Mouse (Mus musculus): ENCODE measurements at regions not wholly inside any gene's neighbourhood (a gene's known extent, or its start where the extent isn't known, plus 50 kb on each side); places are given as distances from the start of the nearest gene placed in this dataset.

GRCm38 (mm10) chr10:37623041-37623440, 484.3 kb upstream of the Marcks start:
- DNase-seq (ENCODE audit: low spot score): no peak
- H3K27me3 ChIP-seq (ENCODE audit: insufficient read depth, low read length): no peaks in the 10 kb centered on the region
- H3K4me1 ChIP-seq (ENCODE audit: insufficient read depth, low read depth, low read length): no peaks in the 10 kb centered on the region
- H3K36me3 ChIP-seq (replicated peaks): no peaks in the 10 kb centered on the region
- TF ChIP-seq GATA2 (IDR thresholded peaks at IDR 0.05; ENCODE audit: borderline replicate concordance, low read depth, low read length): no peak
- H3K9me3 ChIP-seq (replicated peaks): no peaks in the 10 kb centered on the region
- H3K4me3 ChIP-seq (ENCODE audit: low read depth, low read length): no peak overlapping the region
- no peak for ATAC-seq (ENCODE audit: extremely low read depth, insufficient number of reproducible peaks, low FRiP score, poor library complexity, severe bottlenecking)

GRCm38 (mm10) chr10:37618606-37619005, 479.9 kb upstream of the Marcks start:
- ATAC-seq (ENCODE audit: extremely low read depth, insufficient number of reproducible peaks, low FRiP score, poor library complexity, severe bottlenecking) (no peak), DNase-seq (ENCODE audit: low spot score) (no peak)
- Histone ChIP-seq H3K9me3 (replicated peaks) (no peaks in the 10 kb centered on the region), H3K36me3 (replicated peaks) (no peaks in the 10 kb centered on the region), H3K4me1 (ENCODE audit: insufficient read depth, low read depth, low read length) (no peaks in the 10 kb centered on the region), H3K27me3 (ENCODE audit: insufficient read depth, low read length) (no peaks in the 10 kb centered on the region), H3K4me3 (ENCODE audit: low read depth, low read length) (no peak overlapping the region)
- TF ChIP-seq GATA2 (IDR thresholded peaks at IDR 0.05; ENCODE audit: borderline replicate concordance, low read depth, low read length) (no peak), POLR2AphosphoS5 (IDR thresholded peaks at IDR 0.05; ENCODE audit: insufficient replicate concordance, low read depth, low read length) (no peak), TAL1 (conservative IDR thresholded peaks at IDR 0.05; ENCODE audit: low read depth, low read length) (no peak), GATA1 (IDR thresholded peaks at IDR 0.05; ENCODE audit: borderline replicate concordance, low read length) (no peak)

- Histone ChIP-seq H3K4me3 (ENCODE audit: low read depth, low read length) (no peak overlapping the region), H3K4me1 (ENCODE audit: insufficient read depth, low read depth, low read length) (no peaks in the 10 kb centered on the region), H3K27me3 (ENCODE audit: insufficient read depth, low read length) (no peaks in the 10 kb centered on the region), H3K36me3 (replicated peaks) (no peaks in the 10 kb centered on the region), H3K9me3 (replicated peaks) (no peaks in the 10 kb centered on the region)
- no peak for DNase-seq (ENCODE audit: low spot score)
- TF ChIP-seq POLR2AphosphoS5 (IDR thresholded peaks at IDR 0.05; ENCODE audit: insufficient replicate concordance, low read depth, low read length) (no peak), TAL1 (conservative IDR thresholded peaks at IDR 0.05; ENCODE audit: low read depth, low read length) (no peak), GATA2 (IDR thresholded peaks at IDR 0.05; ENCODE audit: borderline replicate concordance, low read depth, low read length) (no peak), CTCF (IDR thresholded peaks at IDR 0.05; ENCODE audit: low read depth, low read length) (no peak), GATA1 (IDR thresholded peaks at IDR 0.05; ENCODE audit: borderline replicate concordance, low read length) (no peak)
- no peak for ATAC-seq (ENCODE audit: extremely low read depth, insufficient number of reproducible peaks, low FRiP score, poor library complexity, severe bottlenecking)
Measured at GRCm38 (mm10) chr10:37617708-37618300, 479.1 kb upstream of the Marcks start.

GRCm38 (mm10) chr10:37615926-37616691, 477.4 kb upstream of the Marcks start:
- H3K4me1 ChIP-seq (ENCODE audit: insufficient read depth, low read depth, low read length): no peaks in the 10 kb centered on the region
- H3K27me3 ChIP-seq (ENCODE audit: insufficient read depth, low read length): no peaks in the 10 kb centered on the region
- TF ChIP-seq CTCF (IDR thresholded peaks at IDR 0.05; ENCODE audit: low read depth, low read length) (no peak), POLR2AphosphoS5 (IDR thresholded peaks at IDR 0.05; ENCODE audit: insufficient replicate concordance, low read depth, low read length) (no peak), GATA2 (IDR thresholded peaks at IDR 0.05; ENCODE audit: borderline replicate concordance, low read depth, low read length) (no peak), GATA1 (IDR thresholded peaks at IDR 0.05; ENCODE audit: borderline replicate concordance, low read length) (no peak), TAL1 (conservative IDR thresholded peaks at IDR 0.05; ENCODE audit: low read depth, low read length) (no peak)
- no peak overlapping the region for H3K4me3 ChIP-seq (ENCODE audit: low read depth, low read length)
- DNase-seq (ENCODE audit: low spot score): no peak
- no peak for ATAC-seq (ENCODE audit: extremely low read depth, insufficient number of reproducible peaks, low FRiP score, poor library complexity, severe bottlenecking)
- H3K36me3 ChIP-seq (replicated peaks): no peaks in the 10 kb centered on the region
- H3K9me3 ChIP-seq (replicated peaks): no peaks in the 10 kb centered on the region

GRCm38 (mm10) chr10:37613936-37614335, 475.2 kb upstream of the Marcks start:
- TF ChIP-seq GATA1 (IDR thresholded peaks at IDR 0.05; ENCODE audit: borderline replicate concordance, low read length): no peak
- no peak for TF ChIP-seq CTCF (IDR thresholded peaks at IDR 0.05; ENCODE audit: low read depth, low read length)
- TF ChIP-seq POLR2AphosphoS5 (IDR thresholded peaks at IDR 0.05; ENCODE audit: insufficient replicate concordance, low read depth, low read length): no peak
- TF ChIP-seq GATA2 (IDR thresholded peaks at IDR 0.05; ENCODE audit: borderline replicate concordance, low read depth, low read length): no peak
- no peak for TF ChIP-seq TAL1 (conservative IDR thresholded peaks at IDR 0.05; ENCODE audit: low read depth, low read length)
- H3K9me3 ChIP-seq (replicated peaks): no peaks in the 10 kb centered on the region
- H3K4me1 ChIP-seq (ENCODE audit: insufficient read depth, low read depth, low read length): no peaks in the 10 kb centered on the region
- no peaks in the 10 kb centered on the region for H3K27me3 ChIP-seq (ENCODE audit: insufficient read depth, low read length)
- H3K36me3 ChIP-seq (replicated peaks): no peaks in the 10 kb centered on the region
- no peak overlapping the region for H3K4me3 ChIP-seq (ENCODE audit: low read depth, low read length)
- DNase-seq (ENCODE audit: low spot score): no peak
- no peak for ATAC-seq (ENCODE audit: extremely low read depth, insufficient number of reproducible peaks, low FRiP score, poor library complexity, severe bottlenecking)

- no peak for TF ChIP-seq GATA2 (IDR thresholded peaks at IDR 0.05; ENCODE audit: borderline replicate concordance, low read depth, low read length)
- TF ChIP-seq CTCF (IDR thresholded peaks at IDR 0.05; ENCODE audit: low read depth, low read length): no peak
- no peak for TF ChIP-seq GATA1 (IDR thresholded peaks at IDR 0.05; ENCODE audit: borderline replicate concordance, low read length)
- no peak for TF ChIP-seq POLR2AphosphoS5 (IDR thresholded peaks at IDR 0.05; ENCODE audit: insufficient replicate concordance, low read depth, low read length)
- TF ChIP-seq TAL1 (conservative IDR thresholded peaks at IDR 0.05; ENCODE audit: low read depth, low read length): no peak
- no peak overlapping the region for H3K4me3 ChIP-seq (ENCODE audit: low read depth, low read length)
Measured at GRCm38 (mm10) chr10:37603529-37603928, 464.8 kb upstream of the Marcks start.

More at GRCm38 (mm10) chr10:37603529-37603928, 464.8 kb upstream of the Marcks start:
- DNase-seq (ENCODE audit: low spot score) (no peak), ATAC-seq (ENCODE audit: extremely low read depth, insufficient number of reproducible peaks, low FRiP score, poor library complexity, severe bottlenecking) (no peak)
- no peaks in the 10 kb centered on the region for H3K4me1 ChIP-seq (ENCODE audit: insufficient read depth, low read depth, low read length)
- no peaks in the 10 kb centered on the region for H3K36me3 ChIP-seq (replicated peaks)
- H3K9me3 ChIP-seq (replicated peaks): no peaks in the 10 kb centered on the region
- no peaks in the 10 kb centered on the region for H3K27me3 ChIP-seq (ENCODE audit: insufficient read depth, low read length)

Data from G1E (cell line).